Mouse (Mus musculus) neural tube, embryonic 11.5 days (tissue): ENCODE measurements around the gene Mapk10. TPM values are rescaled to one million over a fixed set of nuclear protein-coding genes. Genes with fewer than 3 reads are reported as not detected.
"Not testable (repeated sequence)": the region's sequence is repeated elsewhere in the genome, so short reads cannot be mapped to it uniquely, and the experiment has no call there.

ENCODE experiments used
- ATAC-seq: fragments of 200-750 bp; cut with Nextera tagmentation; 2 replicates; pipeline ENCODE4 v1.8.0; 2017; ENCODE audit warnings: moderate number of reproducible peaks, mild to moderate bottlenecking, moderate TSS enrichment, moderate library complexity; ENCODE audit not compliant: insufficient read depth, low FRiP score, low TSS enrichment
- DNase-seq: peaks from one replicate; pipeline ENCODE4 v3.0.0-alpha.2; 2015; ENCODE audit warnings: low spot score
- H3K27ac ChIP-seq: fragments of 300-500 bp; sonication (generic); 2 replicates; pipeline ENCODE4 v1.5.1; 2014; ENCODE audit warnings: low read depth, mild to moderate bottlenecking, low read length
- H3K27me3 ChIP-seq: fragments of 300-500 bp; sonication (generic); 2 replicates; pipeline ENCODE4 v1.6.1; 2014; ENCODE audit warnings: mild to moderate bottlenecking, low read length, mixed read lengths; ENCODE audit not compliant: control insufficient read depth, insufficient read depth
- H3K36me3 ChIP-seq: fragments of 300-500 bp; sonication (generic); 2 replicates; pipeline ENCODE4 v1.6.1; 2014; ENCODE audit warnings: mild to moderate bottlenecking, low read length, moderate library complexity, mixed read lengths; ENCODE audit not compliant: control insufficient read depth, insufficient read depth
- H3K4me1 ChIP-seq: fragments of 300-500 bp; sonication (generic); 2 replicates; pipeline ENCODE4 v1.6.1; 2014; ENCODE audit warnings: low read length, mixed read lengths; ENCODE audit not compliant: control insufficient read depth, insufficient read depth
- H3K4me2 ChIP-seq: fragments of 300-500 bp; sonication (generic); 2 replicates; pipeline ENCODE4 v1.6.1; 2014; ENCODE audit warnings: low read depth, mild to moderate bottlenecking, moderate library complexity
- H3K4me3 ChIP-seq: fragments of 300-500 bp; sonication (generic); 2 replicates; pipeline ENCODE4 v1.5.1; 2014; ENCODE audit warnings: low read depth, low read length
- H3K9ac ChIP-seq: fragments of 300-500 bp; sonication (generic); 2 replicates; pipeline ENCODE4 v1.6.1; 2014; ENCODE audit warnings: mild to moderate bottlenecking, low read length
- H3K9me3 ChIP-seq: fragments of 300-500 bp; sonication (generic); 2 replicates; pipeline ENCODE4 v1.6.1; 2016; ENCODE audit warnings: low read length; ENCODE audit not compliant: control insufficient read depth
- WGBS: fragments of 180-500 bp; shearing (Covaris S2); extraction: QIAGEN DNeasy Blood & Tissue Kit; methylation state at CpG from one replicate; pipeline ENCODE4 v1.1.7; 2014; 5-methylcytosine and 5-hydroxymethylcytosine counted together
- polyA plus RNA-seq: library from polyadenylated mRNA; unstranded; fragments of >200 nt; fragmentation: Nextera tagmentation; extraction: Ambion mirVana; gene quantifications from 2 replicates; pipeline ENCODE4 v1.2.1, GENCODE M21; 2014

Gene Mapk10
- polyA plus RNA-seq, 1 experiment from 2014 or later = 46.3 TPM

- no peaks in the 10 kb centered on the region for H3K9me3 ChIP-seq
- H3K27ac ChIP-seq = no peak overlapping the region
- ATAC-seq (no peak), DNase-seq (peak; percentile 54)
- H3K4me1 ChIP-seq = no peaks in the 10 kb centered on the region
- H3K4me3 ChIP-seq = no peak overlapping the region
- no peaks in the 10 kb centered on the region for H3K36me3 ChIP-seq
- no peak overlapping the region for H3K4me2 ChIP-seq
- H3K27me3 ChIP-seq = no peaks in the 10 kb centered on the region
- H3K9ac ChIP-seq = no peak overlapping the region
- WGBS = 51% methylated on average over 11 of the region's 11 CpGs
Measured at GRCm38 (mm10) chr5:102874605-102875298, 336.4 kb downstream of the Mapk10 start.

GRCm38 (mm10) chr5:102872996-102873395, 338.1 kb downstream of the Mapk10 start:
- H3K9ac ChIP-seq, H3K27ac ChIP-seq, H3K4me1 ChIP-seq, H3K36me3 ChIP-seq, H3K27me3 ChIP-seq, H3K9me3 ChIP-seq, H3K4me2 ChIP-seq, ATAC-seq, DNase-seq, H3K4me3 ChIP-seq: not testable (repeated sequence)
- 90% methylated on average over 8 of the region's 9 CpGs for whole genome bisulfite sequencing

GRCm38 (mm10) chr5:102868196-102868595, 342.9 kb downstream of the Mapk10 start:
- H3K9me3 ChIP-seq = no peaks in the 10 kb centered on the region
- no peak for DNase-seq
- WGBS = 47% methylated on average over 5 of the region's 5 CpGs
- H3K27ac ChIP-seq = no peak overlapping the region
- no peak overlapping the region for H3K9ac ChIP-seq
- no peak for ATAC-seq
- H3K27me3 ChIP-seq = no peaks in the 10 kb centered on the region
- H3K4me2 ChIP-seq = no peak overlapping the region
- H3K4me1 ChIP-seq = no peaks in the 10 kb centered on the region
- H3K36me3 ChIP-seq = no peaks in the 10 kb centered on the region
- H3K4me3 ChIP-seq = no peak overlapping the region

- Histone ChIP-seq H3K4me1 (no peaks in the 10 kb centered on the region), H3K9ac (no peak overlapping the region), H3K27me3 (no peaks in the 10 kb centered on the region), H3K9me3 (no peaks in the 10 kb centered on the region), H3K36me3 (no peaks in the 10 kb centered on the region), H3K4me2 (no peak overlapping the region), H3K4me3 (no peak overlapping the region), H3K27ac (no peak overlapping the region)
- DNase-seq = no peak
- WGBS = 85% methylated on average over 11 of the region's 11 CpGs
- no peak for ATAC-seq
Measured at GRCm38 (mm10) chr5:102859749-102860148, 351.4 kb downstream of the Mapk10 start.

GRCm38 (mm10) chr5:102858047-102858446, 353.1 kb downstream of the Mapk10 start:
- H3K9ac ChIP-seq = no peak overlapping the region
- no peaks in the 10 kb centered on the region for H3K4me1 ChIP-seq
- no peak overlapping the region for H3K4me2 ChIP-seq
- H3K27me3 ChIP-seq = no peaks in the 10 kb centered on the region
- ATAC-seq = no peak
- H3K36me3 ChIP-seq = no peaks in the 10 kb centered on the region
- no peak overlapping the region for H3K4me3 ChIP-seq
- no peaks in the 10 kb centered on the region for H3K9me3 ChIP-seq
- no peak overlapping the region for H3K27ac ChIP-seq
- no peak for DNase-seq

Other genes starting within 250 kb of the Mapk10 start
- gene Ptpn13, start 213.9 kb upstream of the Mapk10 start, polyA plus RNA-seq = 15.1 and 16.4 TPM in 2 replicates